Mouse (Mus musculus) intestine, embryonic 16.5 days (tissue): ENCODE data around the gene Npas2. TPM values are rescaled to one million over a fixed set of nuclear protein-coding genes. Genes with fewer than 3 reads are reported as not detected.

ENCODE experiments used
- ATAC-seq: fragments of 200-750 bp; cut with Nextera tagmentation; 2 replicates; pipeline ENCODE4 v1.8.0; 2017; ENCODE audit warnings: moderate TSS enrichment, moderate library complexity
- H3K27ac ChIP-seq: fragments of 300-500 bp; sonication (generic); 2 replicates; pipeline ENCODE4 v1.5.1; 2014; ENCODE audit warnings: mild to moderate bottlenecking, low read length
- H3K27me3 ChIP-seq: fragments of 300-500 bp; sonication (generic); replicated peaks from 2 replicates; pipeline ENCODE4 v1.6.1; 2014; ENCODE audit warnings: low read length, control low read depth, mixed read lengths; ENCODE audit not compliant: control insufficient read depth, insufficient read depth
- H3K36me3 ChIP-seq: fragments of 300-500 bp; sonication (generic); 2 replicates; pipeline ENCODE4 v1.6.1; 2014; ENCODE audit warnings: low read length, control low read depth; ENCODE audit not compliant: control insufficient read depth, insufficient read depth
- H3K4me1 ChIP-seq: fragments of 300-500 bp; sonication (generic); 2 replicates; pipeline ENCODE4 v1.6.1; 2014; ENCODE audit warnings: low read length, control low read depth, mixed read lengths; ENCODE audit not compliant: control insufficient read depth, insufficient read depth
- H3K4me2 ChIP-seq: fragments of 300-500 bp; sonication (generic); 2 replicates; pipeline ENCODE4 v1.6.1; 2014; ENCODE audit warnings: low read depth, low read length, control low read depth
- H3K4me3 ChIP-seq: fragments of 300-500 bp; sonication (generic); 2 replicates; pipeline ENCODE4 v1.5.1; 2014; ENCODE audit warnings: mild to moderate bottlenecking, low read length
- H3K9ac ChIP-seq: fragments of 300-500 bp; sonication (generic); 2 replicates; pipeline ENCODE4 v1.6.1; 2014; ENCODE audit warnings: low read depth, low read length
- H3K9me3 ChIP-seq: fragments of 300-500 bp; sonication (generic); 2 replicates; pipeline ENCODE4 v1.6.1; 2016; ENCODE audit warnings: low read length, control low read depth; ENCODE audit not compliant: control insufficient read depth
- WGBS: fragments of 180-500 bp; shearing (Covaris S2); extraction: QIAGEN DNeasy Blood & Tissue Kit; methylation state at CpG from one replicate; pipeline ENCODE4 v1.1.7; 2014; 5-methylcytosine and 5-hydroxymethylcytosine counted together
- polyA plus RNA-seq: library from polyadenylated mRNA; unstranded; fragments of >200 nt; fragmentation: Nextera tagmentation; extraction: Ambion mirVana; gene quantifications from 2 replicates; pipeline ENCODE4 v1.2.1, GENCODE M21; 2015

The Npas2 gene
- polyA plus RNA-seq, 1 experiment from 2014 or later, result 0.70 TPM

- WGBS, result 29% methylated on average over 15 of the region's 15 CpGs
Observed at GRCm38 (mm10) chr1:39335561-39336196, 142.1 kb downstream of the Npas2 start.

GRCm38 (mm10) chr1:39336788-39337187, 143.3 kb downstream of the Npas2 start:
- no peak for ATAC-seq
- no peaks in the 10 kb centered on the region for H3K27me3 ChIP-seq
- H3K9ac ChIP-seq, result no peak overlapping the region
- no peaks in the 10 kb centered on the region for H3K9me3 ChIP-seq
- no peak overlapping the region for H3K27ac ChIP-seq
- H3K36me3 ChIP-seq, result no peaks in the 10 kb centered on the region
- no peak overlapping the region for H3K4me2 ChIP-seq
- peaks cover 2% of the 10 kb centered on the region; the same call in 1 of the 2 replicates for H3K4me1 ChIP-seq
- H3K4me3 ChIP-seq, result no peak overlapping the region
- WGBS, result 86% methylated on average over 8 of the region's 8 CpGs

More at GRCm38 (mm10) chr1:39335561-39336196, 142.1 kb downstream of the Npas2 start:
- Histone ChIP-seq H3K27ac (no peak overlapping the region), H3K36me3 (no peaks in the 10 kb centered on the region), H3K4me1 (peaks cover 9% of the 10 kb centered on the region), H3K27me3 (no peaks in the 10 kb centered on the region), H3K4me3 (no peak overlapping the region), H3K9me3 (no peaks in the 10 kb centered on the region), H3K9ac (no peak overlapping the region), H3K4me2 (no peak overlapping the region)
- no peak for ATAC-seq

- WGBS, result 76% methylated on average over 10 of the region's 10 CpGs
- no peaks in the 10 kb centered on the region for H3K36me3 ChIP-seq
Observed at GRCm38 (mm10) chr1:39338831-39339230, 145.3 kb downstream of the Npas2 start.

GRCm38 (mm10) chr1:39339455-39339854, 145.9 kb downstream of the Npas2 start:
- Histone ChIP-seq H3K4me1 (peaks cover 2% of the 10 kb centered on the region; the same call in 1 of the 2 replicates), H3K9ac (no peak overlapping the region), H3K27me3 (no peaks in the 10 kb centered on the region), H3K36me3 (no peaks in the 10 kb centered on the region), H3K9me3 (no peaks in the 10 kb centered on the region), H3K27ac (no peak overlapping the region), H3K4me3 (no peak overlapping the region), H3K4me2 (no peak overlapping the region)
- peak; percentile 62 for ATAC-seq
- WGBS, result 37% methylated on average over 5 of the region's 5 CpGs

More at GRCm38 (mm10) chr1:39338831-39339230, 145.3 kb downstream of the Npas2 start:
- ATAC-seq, result no peak
- no peak overlapping the region for H3K4me2 ChIP-seq
- H3K4me1 ChIP-seq, result peaks cover 2% of the 10 kb centered on the region; the same call in 1 of the 2 replicates
- no peak overlapping the region for H3K9ac ChIP-seq
- H3K9me3 ChIP-seq, result no peaks in the 10 kb centered on the region
- no peak overlapping the region for H3K4me3 ChIP-seq
- no peaks in the 10 kb centered on the region for H3K27me3 ChIP-seq
- no peak overlapping the region for H3K27ac ChIP-seq

GRCm38 (mm10) chr1:39340156-39340555, 146.6 kb downstream of the Npas2 start:
- Histone ChIP-seq H3K9ac (no peak overlapping the region), H3K4me2 (no peak overlapping the region), H3K27me3 (no peaks in the 10 kb centered on the region), H3K36me3 (no peaks in the 10 kb centered on the region), H3K4me1 (peaks cover 2% of the 10 kb centered on the region; the same call in 1 of the 2 replicates), H3K4me3 (no peak overlapping the region), H3K9me3 (no peaks in the 10 kb centered on the region), H3K27ac (no peak overlapping the region)
- 73% methylated on average over 6 of the region's 6 CpGs for WGBS
- ATAC-seq, result no peak

GRCm38 (mm10) chr1:39340647-39341046, 147.1 kb downstream of the Npas2 start:
- Histone ChIP-seq H3K4me2 (no peak overlapping the region), H3K9me3 (no peaks in the 10 kb centered on the region), H3K27me3 (no peaks in the 10 kb centered on the region), H3K9ac (no peak overlapping the region), H3K4me1 (peaks cover 2% of the 10 kb centered on the region; the same call in 1 of the 2 replicates), H3K27ac (no peak overlapping the region), H3K36me3 (no peaks in the 10 kb centered on the region), H3K4me3 (no peak overlapping the region)
- ATAC-seq, result peak; percentile 53
- 12% methylated on average over 8 of the region's 8 CpGs for WGBS

GRCm38 (mm10) chr1:39341807-39342206, 148.3 kb downstream of the Npas2 start:
- Histone ChIP-seq H3K36me3 (no peaks in the 10 kb centered on the region), H3K4me2 (no peak overlapping the region), H3K4me1 (peaks cover 2% of the 10 kb centered on the region; the same call in 1 of the 2 replicates), H3K4me3 (no peak overlapping the region), H3K9ac (no peak overlapping the region), H3K9me3 (no peaks in the 10 kb centered on the region), H3K27ac (no peak overlapping the region), H3K27me3 (no peaks in the 10 kb centered on the region)
- WGBS, result 78% methylated on average over 4 of the region's 4 CpGs
- no peak for ATAC-seq

GRCm38 (mm10) chr1:39343242-39343641, 149.7 kb downstream of the Npas2 start:
- ATAC-seq, result no peak
- no peak overlapping the region for H3K4me2 ChIP-seq
- no peaks in the 10 kb centered on the region for H3K27me3 ChIP-seq
- H3K4me1 ChIP-seq, result peaks cover 2% of the 10 kb centered on the region; the same call in 1 of the 2 replicates
- H3K9me3 ChIP-seq, result no peaks in the 10 kb centered on the region
- H3K9ac ChIP-seq, result no peak overlapping the region
- no peaks in the 10 kb centered on the region for H3K36me3 ChIP-seq
- WGBS, result 85% methylated on average over 5 of the region's 5 CpGs
- no peak overlapping the region for H3K4me3 ChIP-seq
- no peak overlapping the region for H3K27ac ChIP-seq

- H3K36me3 ChIP-seq, result no peaks in the 10 kb centered on the region
- no peaks in the 10 kb centered on the region for H3K27me3 ChIP-seq
- no peak overlapping the region for H3K9ac ChIP-seq
- WGBS, result 59% methylated on average over 21 of the region's 21 CpGs
- no peak overlapping the region for H3K4me2 ChIP-seq
- H3K4me3 ChIP-seq, result no peak overlapping the region
- H3K4me1 ChIP-seq, result no peaks in the 10 kb centered on the region
- no peaks in the 10 kb centered on the region for H3K9me3 ChIP-seq
- ATAC-seq, result no peak
- H3K27ac ChIP-seq, result no peak overlapping the region
Observed at GRCm38 (mm10) chr1:39344981-39345600, 151.6 kb downstream of the Npas2 start.
